Mouse (Mus musculus) small intestine, adult 2 months (tissue): ENCODE measurements around the gene Inpp5a.

Source experiments
- CTCF ChIP-seq: fragments of 200-500 bp; IDR thresholded peaks from 2 replicates; pipeline ENCODE4 v1.5.1; 2012; ENCODE audit warnings: low read depth, mild to moderate bottlenecking, control low read depth, inconsistent platforms, low read length, moderate library complexity, mixed read lengths; ENCODE audit not compliant: insufficient replicate concordance, insufficient read length; ENCODE audit errors: extremely low read depth
- POLR2A ChIP-seq: fragments of 200-500 bp; IDR thresholded peaks from 2 replicates; pipeline ENCODE4 v1.6.1; 2012; ENCODE audit warnings: low read depth, mild to moderate bottlenecking, control low read depth, inconsistent platforms, low read length, moderate library complexity

GRCm38 (mm10) chr7:139472865-139473549 lies 84.1 kb downstream of the Inpp5a start:
- TF ChIP-seq CTCF (peak; percentile 93), POLR2A (no peak)
